Mouse (Mus musculus) adrenal gland, postnatal 14 days (tissue): Measurements from ENCODE around the gene Cwf19l1. TPM values are rescaled to one million over a fixed set of nuclear protein-coding genes. Genes with fewer than 3 reads are reported as not detected.
A peak's percentile ranks its signal among the peaks of the same experiment; 100 is the strongest.

Source experiments
- DNase-seq: peaks from one replicate; pipeline ENCODE4 v3.0.0; 2021; ENCODE audit warnings: mixed read lengths
- long read RNA-seq, 2 experiments: library from polyadenylated mRNA; stranded (forward); transcript quantifications; one replicate each; pipeline ENCODE4 v2.0.0; 2021
- total RNA-seq: library from RNA; stranded (reverse); gene quantifications from 2 replicates; pipeline ENCODE4 v1.2.3, GENCODE M21; 2021

Cwf19l1 gene
- total RNA-seq: 20.4 and 27.1 TPM in 2 replicates
- long read RNA-seq, experiment 1, transcript Cwf19l1-201 (14 exons, 3,581 nt): major isoform, 13 of 24 reads
- long read RNA-seq, experiment 1, partial matches to known transcripts: 5 of 24 reads
- long read RNA-seq, experiment 1, other reads (novel, unspliced or antisense): 6 of 24 reads
- long read RNA-seq, experiment 2, transcript Cwf19l1-201 (14 exons, 3,581 nt): major isoform, 8 of 16 reads
- long read RNA-seq, experiment 2, partial matches to known transcripts: 4 of 16 reads
- long read RNA-seq, experiment 2, other reads (novel, unspliced or antisense): 4 of 16 reads

GRCm38 (mm10) chr19:44135072-44135959 lies at the start of gene Cwf19l1:
TSS of gene Cwf19l1 (minus strand) at chr19:44135876.
- peak; percentile 93 for DNase-seq

GRCm38 (mm10) chr19:44183968-44184367 lies 48.3 kb upstream of the Cwf19l1 start:
- no peak for DNase-seq

- DNase-seq: peak; percentile 23
Measured at GRCm38 (mm10) chr19:44180502-44180901, 44.8 kb upstream of the Cwf19l1 start.

GRCm38 (mm10) chr19:44176741-44177140 lies 41.1 kb upstream of the Cwf19l1 start:
- no peak for DNase-seq

GRCm38 (mm10) chr19:44174835-44175234 lies 39.2 kb upstream of the Cwf19l1 start:
- DNase-seq: peak; percentile 21

GRCm38 (mm10) chr19:44161515-44161914 lies 25.8 kb upstream of the Cwf19l1 start:
- no peak for DNase-seq

GRCm38 (mm10) chr19:44159386-44159785 lies 23.7 kb upstream of the Cwf19l1 start:
- DNase-seq: no peak

GRCm38 (mm10) chr19:44157005-44157404 lies 21.3 kb upstream of the Cwf19l1 start:
- DNase-seq: no peak

- no peak for DNase-seq
Measured at GRCm38 (mm10) chr19:44153781-44154180, 18.1 kb upstream of the Cwf19l1 start.

GRCm38 (mm10) chr19:44148991-44149390 lies 13.3 kb upstream of the Cwf19l1 start:
- DNase-seq: no peak

GRCm38 (mm10) chr19:44148345-44148744 lies 12.7 kb upstream of the Cwf19l1 start:
- DNase-seq: no peak

GRCm38 (mm10) chr19:44146951-44147350 lies 11.3 kb upstream of the Cwf19l1 start:
- peak; percentile 16 for DNase-seq

GRCm38 (mm10) chr19:44146568-44146879 lies 10.8 kb upstream of the Cwf19l1 start:
- no peak for DNase-seq

- DNase-seq: peak; percentile 95
Measured at GRCm38 (mm10) chr19:44145702-44146567, 10.3 kb upstream of the Cwf19l1 start, which contains the start of gene Bloc1s2. TSS of gene Bloc1s2 (minus strand) at chr19:44146446.

GRCm38 (mm10) chr19:44144366-44144765 lies 8.7 kb upstream of the Cwf19l1 start:
- DNase-seq: no peak

GRCm38 (mm10) chr19:44135960-44136485 lies 347 bp upstream of the Cwf19l1 start:
- no peak for DNase-seq

- no peak for DNase-seq
Measured at GRCm38 (mm10) chr19:44132917-44133316, 2.8 kb downstream of the Cwf19l1 start.

GRCm38 (mm10) chr19:44128560-44128959 lies 7.1 kb downstream of the Cwf19l1 start:
- no peak for DNase-seq

GRCm38 (mm10) chr19:44127729-44128497 lies 7.8 kb downstream of the Cwf19l1 start:
- DNase-seq: no peak

GRCm38 (mm10) chr19:44121137-44121536 lies 14.5 kb downstream of the Cwf19l1 start:
- DNase-seq: no peak

GRCm38 (mm10) chr19:44120686-44121085 lies 15.0 kb downstream of the Cwf19l1 start:
- peak; percentile 67 for DNase-seq
